Mouse (Mus musculus) limb, embryonic 14.5 days (tissue): Measurements from ENCODE around the gene Gm20388. TPM values are rescaled to one million over a fixed set of nuclear protein-coding genes. Genes with fewer than 3 reads are reported as not detected.

Experiments used
- ATAC-seq: fragments of 200-750 bp; cut with Nextera tagmentation; 2 replicates; pipeline ENCODE4 v1.8.0; 2017; ENCODE audit warnings: low read depth, moderate number of reproducible peaks, moderate TSS enrichment; ENCODE audit not compliant: low FRiP score
- DNase-seq: peaks from one replicate; pipeline ENCODE4 v3.0.0-alpha.2; 2015; ENCODE audit warnings: low spot score
- H3K27ac ChIP-seq: fragments of 300-500 bp; sonication (generic); replicated peaks from 2 replicates; pipeline ENCODE4 v1.5.1; 2014; ENCODE audit warnings: low read depth, mild to moderate bottlenecking, low read length, moderate library complexity, mixed read lengths
- H3K27me3 ChIP-seq: fragments of 300-500 bp; sonication (generic); 2 replicates; pipeline ENCODE4 v1.6.1; 2014; ENCODE audit warnings: low read length, mixed read lengths; ENCODE audit not compliant: control insufficient read depth, insufficient read depth
- H3K36me3 ChIP-seq: fragments of 300-500 bp; sonication (generic); 2 replicates; pipeline ENCODE4 v1.6.1; 2014; ENCODE audit warnings: mild to moderate bottlenecking, low read length, moderate library complexity, mixed read lengths; ENCODE audit not compliant: control insufficient read depth, insufficient read depth
- H3K4me1 ChIP-seq: fragments of 300-500 bp; sonication (generic); 2 replicates; pipeline ENCODE4 v1.6.1; 2014; ENCODE audit warnings: antibody characterized with exemption, low read length, mixed read lengths; ENCODE audit not compliant: control insufficient read depth, insufficient read depth
- H3K4me2 ChIP-seq: fragments of 300-500 bp; sonication (generic); replicated peaks from 2 replicates; pipeline ENCODE4 v1.6.1; 2014; ENCODE audit warnings: low read depth, mild to moderate bottlenecking, low read length, moderate library complexity; ENCODE audit not compliant: severe bottlenecking
- H3K4me3 ChIP-seq: fragments of 300-500 bp; sonication (generic); replicated peaks from 2 replicates; pipeline ENCODE4 v1.5.1; 2014; ENCODE audit warnings: low read length
- H3K9ac ChIP-seq: fragments of 300-500 bp; sonication (generic); 2 replicates; pipeline ENCODE4 v1.6.1; 2014; ENCODE audit warnings: mild to moderate bottlenecking, low read depth, low read length, moderate library complexity; ENCODE audit not compliant: severe bottlenecking
- H3K9me3 ChIP-seq: fragments of 300-500 bp; sonication (generic); 2 replicates; pipeline ENCODE4 v1.6.1; 2016; ENCODE audit warnings: low read length; ENCODE audit not compliant: control insufficient read depth
- POLR2A ChIP-seq: fragments of 200-500 bp; IDR thresholded peaks from 2 replicates; pipeline ENCODE4 v1.8.0; 2012; ENCODE audit warnings: inconsistent platforms, mild to moderate bottlenecking, moderate library complexity, borderline replicate concordance; ENCODE audit not compliant: insufficient read depth, insufficient read length; ENCODE audit errors: extremely low read depth
- WGBS: fragments of 180-500 bp; shearing (Covaris S2); extraction: QIAGEN DNeasy Blood & Tissue Kit; methylation state at CpG from one replicate; pipeline ENCODE4 v1.1.7; 2014; 5-methylcytosine and 5-hydroxymethylcytosine counted together
- polyA plus RNA-seq, 2 experiments: library from polyadenylated mRNA; depleted of rRNA in 1 of 2; stranded (reverse) in 1 of 2; unstranded in 1 of 2; fragments of >200 nt; fragmentation: Nextera tagmentation in 1 of 2; extraction: Ambion mirVana in 1 of 2; gene quantifications; 2 replicates each; pipeline versions ENCODE4 v1.2.1 to v1.2.3; 2012 to 2014

Gm20388 gene
- polyA plus RNA-seq, 2 experiments, result 1.9 to 49.9 TPM

GRCm38 (mm10) chr8:123653994-123654569 lies 3743.4 kb downstream of the Gm20388 start:
- peak overlapping the region; percentile 74 for H3K4me3 ChIP-seq
- DNase-seq (peak; percentile 34), ATAC-seq (peak; percentile 58)
- peaks cover 11% of the 10 kb centered on the region for H3K4me1 ChIP-seq
- peaks cover 20% of the 10 kb centered on the region for H3K36me3 ChIP-seq
- H3K27me3 ChIP-seq, result no peaks in the 10 kb centered on the region
- peak overlapping the region; percentile 68 for H3K4me2 ChIP-seq
- peak overlapping the region; percentile 89 for H3K27ac ChIP-seq
- TF ChIP-seq POLR2A, result 0 out of 2 replicates have a peak, but pooled peaks have one; percentile 38
- H3K9ac ChIP-seq, result peak overlapping the region; percentile 87
- H3K9me3 ChIP-seq, result no peaks in the 10 kb centered on the region
- WGBS, result 1% methylated on average over 48 of the region's 77 CpGs

DNA sequence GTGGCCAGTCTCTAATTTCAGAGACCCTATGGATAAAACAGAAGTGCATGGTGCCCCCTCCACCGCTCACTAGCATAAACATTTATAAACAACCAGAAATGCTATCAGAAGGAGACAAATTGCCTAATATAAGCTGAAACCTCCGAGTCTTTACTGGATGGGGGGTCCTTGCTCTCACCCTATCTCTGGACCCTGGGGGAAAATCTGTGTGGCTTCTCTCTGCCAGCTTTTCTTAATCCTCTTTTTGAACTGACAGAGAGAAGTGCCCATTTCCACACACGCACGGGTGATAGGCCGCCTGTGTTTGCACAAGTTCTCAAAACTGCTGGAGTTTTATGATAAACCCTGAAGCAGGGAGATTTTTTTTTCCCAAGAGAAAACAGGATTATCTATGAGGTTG lies 3744.1 kb downstream of the Gm20388 start:
- DNase-seq (no peak), ATAC-seq (no peak)
- Histone ChIP-seq H3K36me3 (peaks cover 20% of the 10 kb centered on the region), H3K4me1 (peaks cover 11% of the 10 kb centered on the region), H3K9me3 (no peaks in the 10 kb centered on the region), H3K4me2 (peak overlapping the region; percentile 68), H3K27me3 (no peaks in the 10 kb centered on the region), H3K27ac (peak overlapping the region; percentile 89; the same call in 1 of the 2 replicates), H3K4me3 (peak overlapping the region; percentile 74), H3K9ac (peak overlapping the region; percentile 87)
- 8% methylated on average over 5 of the region's 5 CpGs for WGBS
- TF ChIP-seq POLR2A, result no peak

GRCm38 (mm10) chr8:123655351-123655779 lies 3744.7 kb downstream of the Gm20388 start:
- H3K27me3 ChIP-seq, result no peaks in the 10 kb centered on the region
- TF ChIP-seq POLR2A, result no peak
- H3K4me1 ChIP-seq, result peaks cover 11% of the 10 kb centered on the region
- 7% methylated on average over 8 of the region's 8 CpGs for WGBS
- H3K4me3 ChIP-seq, result peak overlapping the region; percentile 74
- DNase-seq, result no peak
- peak overlapping the region; percentile 68 for H3K4me2 ChIP-seq
- peaks cover 22% of the 10 kb centered on the region for H3K36me3 ChIP-seq
- no peak for ATAC-seq
- H3K27ac ChIP-seq, result no peak overlapping the region
- peak overlapping the region; percentile 87 for H3K9ac ChIP-seq
- no peaks in the 10 kb centered on the region for H3K9me3 ChIP-seq

GRCm38 (mm10) chr8:123657826-123658225 lies 3747.2 kb downstream of the Gm20388 start:
- no peaks in the 10 kb centered on the region for H3K9me3 ChIP-seq
- no peak for TF ChIP-seq POLR2A

DNA sequence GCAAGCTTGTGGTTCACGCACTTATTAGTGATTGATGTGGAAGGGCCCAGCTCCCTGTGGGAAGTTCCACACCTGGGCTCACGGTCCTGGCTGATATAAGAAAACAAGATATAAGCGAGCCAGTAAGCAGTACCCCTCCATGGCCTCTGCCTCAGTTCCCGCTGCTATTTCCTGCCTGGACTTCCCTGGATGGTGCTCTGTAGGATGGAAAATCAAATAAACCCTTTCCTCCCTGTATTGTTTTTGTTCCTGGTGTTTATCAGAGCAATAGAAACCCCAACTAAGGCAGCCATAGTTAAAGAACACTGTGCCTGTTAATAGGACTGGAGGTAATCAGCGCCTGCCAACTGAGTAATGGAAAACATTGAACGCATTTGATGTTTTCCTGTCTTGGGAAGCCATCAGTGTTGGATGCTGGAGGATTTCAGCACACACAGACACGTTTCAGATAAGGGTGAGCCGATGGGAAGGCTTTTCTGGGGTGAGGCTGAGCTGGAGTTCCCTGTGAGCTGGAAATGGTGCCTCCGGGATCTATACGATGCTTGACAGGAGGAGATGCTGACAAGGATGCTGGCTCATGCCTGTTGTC lies 3748.9 kb downstream of the Gm20388 start:
- no peak for TF ChIP-seq POLR2A
- Histone ChIP-seq H3K4me1 (peaks cover 11% of the 10 kb centered on the region), H3K27ac (no peak overlapping the region), H3K4me2 (no peak overlapping the region), H3K27me3 (no peaks in the 10 kb centered on the region), H3K4me3 (no peak overlapping the region), H3K36me3 (peaks cover 56% of the 10 kb centered on the region), H3K9ac (no peak overlapping the region), H3K9me3 (no peaks in the 10 kb centered on the region)
- DNase-seq (no peak), ATAC-seq (no peak)
- 78% methylated on average over 10 of the region's 10 CpGs for WGBS

More at GRCm38 (mm10) chr8:123657826-123658225, 3747.2 kb downstream of the Gm20388 start:
- WGBS, result 92% methylated on average over 8 of the region's 8 CpGs
- H3K27ac ChIP-seq, result no peak overlapping the region
- H3K4me3 ChIP-seq, result no peak overlapping the region
- peaks cover 11% of the 10 kb centered on the region for H3K4me1 ChIP-seq
- no peak overlapping the region for H3K9ac ChIP-seq
- no peak overlapping the region for H3K4me2 ChIP-seq
- H3K36me3 ChIP-seq, result peaks cover 44% of the 10 kb centered on the region
- DNase-seq (no peak), ATAC-seq (no peak)
- H3K27me3 ChIP-seq, result no peaks in the 10 kb centered on the region
